Mouse (Mus musculus) heart, postnatal 0 days (tissue): ENCODE results near the gene Kdelr2. TPM values are rescaled to one million over a fixed set of nuclear protein-coding genes. Genes with fewer than 3 reads are reported as not detected.
A peak's percentile ranks its signal among the peaks of the same experiment; 100 is the strongest.

Experiments
- ATAC-seq: fragments of 200-750 bp; cut with Nextera tagmentation; 2 replicates; pipeline ENCODE4 v1.8.0; 2017; ENCODE audit warnings: low read depth, moderate number of reproducible peaks, moderate library complexity; ENCODE audit not compliant: insufficient read depth
- DNase-seq: peaks from one replicate; pipeline ENCODE4 v3.0.0-alpha.2; 2016; ENCODE audit warnings: low spot score
- H3K27ac ChIP-seq: fragments of 300-500 bp; sonication (generic); 2 replicates; pipeline ENCODE4 v1.5.1; 2014; ENCODE audit warnings: low read depth, mild to moderate bottlenecking
- H3K27me3 ChIP-seq: fragments of 300-500 bp; sonication (generic); 2 replicates; pipeline ENCODE4 v1.6.1; 2014; ENCODE audit warnings: low read length, mixed read lengths; ENCODE audit not compliant: control insufficient read depth, insufficient read depth
- H3K36me3 ChIP-seq: fragments of 300-500 bp; sonication (generic); replicated peaks from 2 replicates; pipeline ENCODE4 v1.6.1; 2014; ENCODE audit warnings: low read length, mixed read lengths; ENCODE audit not compliant: control insufficient read depth, insufficient read depth
- H3K4me1 ChIP-seq: fragments of 300-500 bp; sonication (generic); 2 replicates; pipeline ENCODE4 v1.6.1; 2014; ENCODE audit warnings: antibody characterized with exemption; ENCODE audit not compliant: control insufficient read depth, insufficient read depth
- H3K4me2 ChIP-seq: fragments of 300-500 bp; sonication (generic); 2 replicates; pipeline ENCODE4 v1.6.1; 2014; ENCODE audit warnings: low read depth, mild to moderate bottlenecking, low read length, moderate library complexity
- H3K4me3 ChIP-seq: fragments of 300-500 bp; sonication (generic); 2 replicates; pipeline ENCODE4 v1.5.1; 2014; ENCODE audit warnings: low read depth, low read length
- H3K9ac ChIP-seq: fragments of 300-500 bp; sonication (generic); replicated peaks from 2 replicates; pipeline ENCODE4 v1.6.1; 2014; ENCODE audit warnings: low read depth, low read length, mixed read lengths
- H3K9me3 ChIP-seq: fragments of 300-500 bp; sonication (generic); replicated peaks from 2 replicates; pipeline ENCODE4 v1.6.1; 2016; ENCODE audit warnings: low read length; ENCODE audit not compliant: control insufficient read depth
- CTCF ChIP-seq: IDR thresholded peaks from 2 replicates; pipeline ENCODE4 v1.5.1; 2016; ENCODE audit warnings: antibody characterized with exemption, control low read depth, low read depth
- EP300 ChIP-seq: IDR thresholded peaks from 2 replicates; pipeline ENCODE4 v1.6.1; 2016; ENCODE audit warnings: antibody characterized with exemption, low read depth
- WGBS: fragments of 180-500 bp; shearing (Covaris S2); extraction: QIAGEN DNeasy Blood & Tissue Kit; methylation state at CpG from one replicate; pipeline ENCODE4 v1.1.7; 2014; 5-methylcytosine and 5-hydroxymethylcytosine counted together
- polyA plus RNA-seq: library from polyadenylated mRNA; unstranded; fragments of >200 nt; fragmentation: Nextera tagmentation; extraction: Ambion mirVana; gene quantifications from 2 replicates; pipeline ENCODE4 v1.2.1, GENCODE M21; 2015
- total RNA-seq: library from RNA; depleted of rRNA; stranded (reverse); fragments of >200 nt; gene quantifications from 2 replicates; pipeline ENCODE4 v1.2.3, GENCODE M21; 2014; ENCODE audit warnings: low replicate concordance; rRNA removed

The Kdelr2 gene
- total and polyA plus RNA-seq, 2 experiments from 2014 or later = 128 to 154 TPM

- peaks cover 1% of the 10 kb centered on the region; the same call in 1 of the 2 replicates for H3K36me3 ChIP-seq
- no peak overlapping the region for H3K4me3 ChIP-seq
- no peaks in the 10 kb centered on the region for H3K9me3 ChIP-seq
- H3K9ac ChIP-seq = no peak overlapping the region
- no peak for TF ChIP-seq CTCF
- TF ChIP-seq EP300 = no peak
- 87% methylated on average over 6 of the region's 6 CpGs for WGBS
- no peak for ATAC-seq
- no peak overlapping the region for H3K4me2 ChIP-seq
- H3K27me3 ChIP-seq = no peaks in the 10 kb centered on the region
- H3K4me1 ChIP-seq = peaks cover 5% of the 10 kb centered on the region; the same call in 1 of the 2 replicates
- H3K27ac ChIP-seq = no peak overlapping the region
- DNase-seq = no peak
Measured at GRCm38 (mm10) chr5:143467931-143468330, 64.3 kb downstream of the Kdelr2 start.

- Histone ChIP-seq H3K27me3 (no peaks in the 10 kb centered on the region), H3K27ac (no peak overlapping the region), H3K4me1 (peaks cover 5% of the 10 kb centered on the region; the same call in 1 of the 2 replicates), H3K4me3 (no peak overlapping the region), H3K4me2 (no peak overlapping the region), H3K9ac (no peak overlapping the region), H3K36me3 (peaks cover 17% of the 10 kb centered on the region), H3K9me3 (no peaks in the 10 kb centered on the region)
- 82% methylated on average over 8 of the region's 8 CpGs for WGBS
- ATAC-seq (no peak), DNase-seq (no peak)
- no peak for TF ChIP-seq CTCF
- TF ChIP-seq EP300 = no peak
Measured at GRCm38 (mm10) chr5:143469628-143470027, 66.0 kb downstream of the Kdelr2 start.

- no peaks in the 10 kb centered on the region for H3K4me1 ChIP-seq
- DNase-seq (peak; percentile 73), ATAC-seq (peak; percentile 72)
- H3K4me2 ChIP-seq = no peak overlapping the region
- H3K9ac ChIP-seq = no peak overlapping the region
- peaks cover 27% of the 10 kb centered on the region for H3K36me3 ChIP-seq
- peak overlapping the region; percentile 49 for H3K27ac ChIP-seq
- TF ChIP-seq EP300 (no peak), CTCF (no peak)
- no peaks in the 10 kb centered on the region for H3K27me3 ChIP-seq
- no peaks in the 10 kb centered on the region for H3K9me3 ChIP-seq
- WGBS = 32% methylated on average over 15 of the region's 15 CpGs
- H3K4me3 ChIP-seq = no peak overlapping the region
Measured at GRCm38 (mm10) chr5:143470421-143471164, 67.0 kb downstream of the Kdelr2 start.

GRCm38 (mm10) chr5:143471165-143471546 is 67.5 kb downstream of the Kdelr2 start:
- no peaks in the 10 kb centered on the region for H3K4me1 ChIP-seq
- DNase-seq = no peak
- H3K27me3 ChIP-seq = no peaks in the 10 kb centered on the region
- H3K27ac ChIP-seq = peak overlapping the region; percentile 49
- H3K4me3 ChIP-seq = no peak overlapping the region
- H3K9ac ChIP-seq = no peak overlapping the region
- 0 out of 2 replicates have a peak, but pooled peaks have one; percentile 3 for ATAC-seq
- no peaks in the 10 kb centered on the region for H3K9me3 ChIP-seq
- H3K36me3 ChIP-seq = peaks cover 31% of the 10 kb centered on the region
- no peak for TF ChIP-seq CTCF
- TF ChIP-seq EP300 = no peak
- WGBS = 83% methylated on average over 3 of the region's 3 CpGs
- no peak overlapping the region for H3K4me2 ChIP-seq

Other genes with a start within 250 kb of the Kdelr2 start
- gene Rbak, start 223.1 kb upstream of the Kdelr2 start, total RNA-seq = 2.5 and 4.2 TPM in 2 replicates
- gene Rbak, start 223.1 kb upstream of the Kdelr2 start, polyA plus RNA-seq = 4.2 and 5.2 TPM in 2 replicates
- gene Spdye4b, start 222.8 kb upstream of the Kdelr2 start, total RNA-seq = not detected in 2 replicates
- gene Spdye4b, start 222.8 kb upstream of the Kdelr2 start, polyA plus RNA-seq = not detected in 2 replicates
- gene Spdye4a, start 176.9 kb upstream of the Kdelr2 start, total RNA-seq = not detected in 2 replicates
- not detected in 2 replicates for gene Spdye4a, start 176.9 kb upstream of the Kdelr2 start, polyA plus RNA-seq
- gene Zfp12, start 168.7 kb upstream of the Kdelr2 start, total RNA-seq = 7.8 and 12.1 TPM in 2 replicates
- gene Zfp12, start 168.7 kb upstream of the Kdelr2 start, polyA plus RNA-seq = 3.6 and 4.0 TPM in 2 replicates
- 7.0 and 8.2 TPM in 2 replicates for gene Zfp316, start 133.8 kb upstream of the Kdelr2 start, total RNA-seq
- 1.2 and 1.3 TPM in 2 replicates for gene Zfp316, start 133.8 kb upstream of the Kdelr2 start, polyA plus RNA-seq
- 3.3 TPM in 1 of 2 replicates, not detected in the other for gene Zfp853, start 110.2 kb upstream of the Kdelr2 start, total RNA-seq
- 0.04 TPM in 1 of 2 replicates, not detected in the other for gene Zfp853, start 110.2 kb upstream of the Kdelr2 start, polyA plus RNA-seq
- 34.3 and 45.3 TPM in 2 replicates for gene E130309D02Rik, start 88.5 kb upstream of the Kdelr2 start, total RNA-seq
- 15.4 and 15.8 TPM in 2 replicates for gene E130309D02Rik, start 88.5 kb upstream of the Kdelr2 start, polyA plus RNA-seq
- gene Zdhhc4, start 74.6 kb upstream of the Kdelr2 start, total RNA-seq = 56.0 and 104 TPM in 2 replicates
- gene Zdhhc4, start 74.6 kb upstream of the Kdelr2 start, polyA plus RNA-seq = 58.5 and 63.3 TPM in 2 replicates
- not detected in 2 replicates for gene Grid2ip, start 46.5 kb upstream of the Kdelr2 start, total RNA-seq
- not detected in 2 replicates for gene Grid2ip, start 46.5 kb upstream of the Kdelr2 start, polyA plus RNA-seq
- 11.3 and 12.8 TPM in 2 replicates for gene Daglb, start 60.7 kb downstream of the Kdelr2 start, total RNA-seq
- 7.9 and 8.0 TPM in 2 replicates for gene Daglb, start 60.7 kb downstream of the Kdelr2 start, polyA plus RNA-seq
- 135 and 194 TPM in 2 replicates for gene Rac1, start 124.2 kb downstream of the Kdelr2 start, total RNA-seq
- gene Rac1, start 124.2 kb downstream of the Kdelr2 start, polyA plus RNA-seq = 241 and 249 TPM in 2 replicates
- gene Cyth3, start 218.6 kb downstream of the Kdelr2 start, total RNA-seq = 84.1 and 115 TPM in 2 replicates
- gene Cyth3, start 218.6 kb downstream of the Kdelr2 start, polyA plus RNA-seq = 42.8 and 45.2 TPM in 2 replicates